Mouse (Mus musculus) layer of hippocampus, adult 2 months (tissue): ENCODE measurements around the gene Uqcr10. TPM values are rescaled to one million over a fixed set of nuclear protein-coding genes. Genes with fewer than 3 reads are reported as not detected.
A peak's percentile ranks its signal among the peaks of the same experiment; 100 is the strongest.

ENCODE experiments used
- DNase-seq, 2 experiments: peaks; one replicate each; pipeline ENCODE4 v3.0.0; 2022; ENCODE audit warnings: low spot score in 2 of 2
- H3K27ac ChIP-seq: fragments of 200-600 bp; 2 replicates; pipeline ENCODE4 v1.8.1; 2022
- H3K4me3 ChIP-seq: fragments of 200-600 bp; 2 replicates; pipeline ENCODE4 v1.8.1; 2022; ENCODE audit warnings: mild to moderate bottlenecking
- CTCF ChIP-seq: fragments of 200-600 bp; conservative IDR thresholded peaks from 2 replicates; pipeline ENCODE4 v1.8.1; 2022; ENCODE audit warnings: antibody characterized with exemption, mild to moderate bottlenecking, moderate library complexity
- total RNA-seq, 2 experiments: library from RNA; stranded (reverse); gene quantifications; 2 replicates each; pipeline ENCODE4 v1.2.3; 2021

The Uqcr10 gene
- total RNA-seq, 2 experiments from 2014 or later = 367 to 391 TPM

GRCm38 (mm10) chr11:4680126-4680525 lies 24.0 kb downstream of the Uqcr10 start:
- Histone ChIP-seq H3K27ac (peak overlapping the region; percentile 91), H3K4me3 (no peak overlapping the region)
- no peak for DNase-seq
- no peak for TF ChIP-seq CTCF

GRCm38 (mm10) chr11:4679441-4679832 lies 24.7 kb downstream of the Uqcr10 start:
- TF ChIP-seq CTCF = no peak
- Histone ChIP-seq H3K4me3 (no peak overlapping the region), H3K27ac (peak overlapping the region; percentile 91)
- DNase-seq = no peak

GRCm38 (mm10) chr11:4678700-4679440 lies 25.3 kb downstream of the Uqcr10 start:
- no peak for TF ChIP-seq CTCF
- DNase-seq = peak; percentile 70 to 72
- Histone ChIP-seq H3K27ac (peak overlapping the region; percentile 91), H3K4me3 (no peak overlapping the region)

GRCm38 (mm10) chr11:4677250-4677872 lies 26.8 kb downstream of the Uqcr10 start:
- H3K4me3 ChIP-seq = no peak overlapping the region
- no peak for TF ChIP-seq CTCF
- no peak for DNase-seq
- no peak overlapping the region for H3K27ac ChIP-seq

- no peak overlapping the region for H3K27ac ChIP-seq
These were observed 28.4 kb downstream of the Uqcr10 start for GRCm38 (mm10) chr11:4675693-4676092.

GRCm38 (mm10) chr11:4675126-4675562 lies 29.0 kb downstream of the Uqcr10 start:
- Histone ChIP-seq H3K27ac (peak overlapping the region; percentile 39; the same call in 1 of the 2 replicates), H3K4me3 (no peak overlapping the region)
- no peak for DNase-seq
- no peak for TF ChIP-seq CTCF

More at GRCm38 (mm10) chr11:4675693-4676092, 28.4 kb downstream of the Uqcr10 start:
- no peak for TF ChIP-seq CTCF
- no peak for DNase-seq
- no peak overlapping the region for H3K4me3 ChIP-seq

- DNase-seq = no peak
These were observed 29.5 kb downstream of the Uqcr10 start for GRCm38 (mm10) chr11:4674593-4674992.

GRCm38 (mm10) chr11:4671736-4672135 lies 32.4 kb downstream of the Uqcr10 start:
- Histone ChIP-seq H3K27ac (no peak overlapping the region), H3K4me3 (no peak overlapping the region)
- no peak for TF ChIP-seq CTCF
- no peak for DNase-seq

More at GRCm38 (mm10) chr11:4674593-4674992, 29.5 kb downstream of the Uqcr10 start:
- no peak overlapping the region for H3K4me3 ChIP-seq
- H3K27ac ChIP-seq = peak overlapping the region; percentile 39; the same call in 1 of the 2 replicates
- TF ChIP-seq CTCF = no peak

GRCm38 (mm10) chr11:4662496-4662878 lies 41.7 kb downstream of the Uqcr10 start:
- TF ChIP-seq CTCF = no peak
- no peak for DNase-seq
- peak overlapping the region; percentile 58 for H3K27ac ChIP-seq
- no peak overlapping the region for H3K4me3 ChIP-seq

- Histone ChIP-seq H3K27ac (peak overlapping the region; percentile 58), H3K4me3 (no peak overlapping the region)
- TF ChIP-seq CTCF = no peak
- no peak for DNase-seq
These were observed 42.2 kb downstream of the Uqcr10 start for GRCm38 (mm10) chr11:4661871-4662495.

GRCm38 (mm10) chr11:4661324-4661723 lies 42.8 kb downstream of the Uqcr10 start:
- Histone ChIP-seq H3K27ac (peak overlapping the region; percentile 58), H3K4me3 (no peak overlapping the region)
- DNase-seq = no peak
- TF ChIP-seq CTCF = no peak

- no peak for TF ChIP-seq CTCF
- Histone ChIP-seq H3K4me3 (no peak overlapping the region), H3K27ac (peak overlapping the region; percentile 58)
- DNase-seq = no peak
These were observed 43.7 kb downstream of the Uqcr10 start for GRCm38 (mm10) chr11:4660309-4661025.

- Histone ChIP-seq H3K4me3 (no peak overlapping the region), H3K27ac (peak overlapping the region; percentile 58; the same call in 1 of the 2 replicates)
- no peak for DNase-seq
- no peak for TF ChIP-seq CTCF
These were observed 44.3 kb downstream of the Uqcr10 start for GRCm38 (mm10) chr11:4659818-4660217.

Other genes starting within 250 kb of the Uqcr10 start
- 10 to 100 TPM; 70.5 to 73.2 TPM for gene Mtmr3, start 109.5 kb downstream of the Uqcr10 start, total RNA-seq
- gene Gm11032, start 84.3 kb downstream of the Uqcr10 start, total RNA-seq = not detected
- gene Ascc2, start 66.6 kb downstream of the Uqcr10 start, total RNA-seq = 10 to 100 TPM; 23.7 to 25.0 TPM
- 10 to 100 TPM; 33.1 to 34.0 TPM for gene Zmat5, start 336 bp upstream of the Uqcr10 start, total RNA-seq
- gene Cabp7, start 42.4 kb upstream of the Uqcr10 start, total RNA-seq = 100 to 1,000 TPM; 309 to 329 TPM
- gene Nf2, start 145.2 kb upstream of the Uqcr10 start, total RNA-seq = 100 to 1,000 TPM in 1 of 2 experiments, 10 to 100 TPM in 1; 91.2 to 102 TPM
- 10 to 100 TPM; 91.7 to 96.6 TPM for gene Nipsnap1, start 169.6 kb upstream of the Uqcr10 start, total RNA-seq
- gene Thoc5, start 191.0 kb upstream of the Uqcr10 start, total RNA-seq = 10 to 100 TPM; 37.0 to 41.2 TPM
- 10 to 100 TPM; 37.2 to 38.0 TPM for gene Nefh, start 243.7 kb upstream of the Uqcr10 start, total RNA-seq